Mouse (Mus musculus) MEL (cell line): ENCODE data around the gene Coq10b. TPM values are rescaled to one million over a fixed set of nuclear protein-coding genes. Genes with fewer than 3 reads are reported as not detected.

Experiments used
- DNase-seq: peaks from one replicate; pipeline ENCODE4 v3.0.0; 2011; ENCODE audit warnings: low read depth, low spot score
- H3K27ac ChIP-seq: 2 replicates; pipeline ENCODE4 v1.5.1; 2012; ENCODE audit warnings: low read depth, mild to moderate bottlenecking, control low read depth, low read length, moderate library complexity; ENCODE audit not compliant: control insufficient read depth
- H3K27me3 ChIP-seq, 2 experiments: fragments of 150-350 bp in 1 of 2; sonication (generic) in 1 of 2; 2 replicates each; pipeline ENCODE4 v1.6.1; 2012; ENCODE audit warnings: low read length in 2 of 2, mild to moderate bottlenecking in 2 of 2, improper control_type of control experiment in 1 of 2, moderate library complexity in 1 of 2; ENCODE audit not compliant: insufficient read depth in 2 of 2, control insufficient read depth in 1 of 2
- H3K36me3 ChIP-seq, 2 experiments: 2 replicates each; pipeline ENCODE4 v1.6.1; 2012 to 2014; ENCODE audit warnings: low read length in 2 of 2, improper control_type of control experiment in 1 of 2, inconsistent platforms in 1 of 2, mild to moderate bottlenecking in 1 of 2; ENCODE audit not compliant: insufficient read depth in 2 of 2, control insufficient read depth in 1 of 2
- H3K4me1 ChIP-seq, 2 experiments: fragments of 150-350 bp in 1 of 2; sonication (generic) in 1 of 2; 2 replicates each; pipeline ENCODE4 v1.6.1; 2012; ENCODE audit warnings: low read length in 2 of 2, improper control_type of control experiment in 1 of 2, mild to moderate bottlenecking in 1 of 2; ENCODE audit not compliant: insufficient read depth in 2 of 2, control insufficient read depth in 1 of 2
- H3K4me3 ChIP-seq, 2 experiments: fragments of 150-350 bp in 1 of 2; sonication (generic) in 1 of 2; 2 replicates each; pipeline ENCODE4 v1.5.1; 2012; ENCODE audit warnings: low read depth in 2 of 2, low read length in 2 of 2, mild to moderate bottlenecking in 2 of 2, moderate library complexity in 2 of 2, control low read depth in 1 of 2, improper control_type of control experiment in 1 of 2; ENCODE audit not compliant: control insufficient read depth in 1 of 2, insufficient read depth in 1 of 2
- H3K79me2 ChIP-seq: 2 replicates; pipeline ENCODE4 v1.6.1; 2012; ENCODE audit warnings: mild to moderate bottlenecking, low read length, moderate library complexity; ENCODE audit not compliant: control insufficient read depth, poor library complexity, insufficient read depth
- H3K9ac ChIP-seq: 2 replicates; pipeline ENCODE4 v1.6.1; 2012; ENCODE audit warnings: low read depth, mild to moderate bottlenecking, control low read depth, low read length, moderate library complexity; ENCODE audit not compliant: control insufficient read depth, poor library complexity, severe bottlenecking
- H3K9me3 ChIP-seq: fragments of 150-350 bp; sonication (generic); replicated peaks from 2 replicates; pipeline ENCODE4 v1.6.1; 2012; ENCODE audit warnings: mild to moderate bottlenecking, low read length, improper control_type of control experiment, moderate library complexity; ENCODE audit not compliant: insufficient read depth
- BHLHE40 ChIP-seq: IDR thresholded peaks from 2 replicates; pipeline ENCODE4 v1.6.1; 2012; ENCODE audit warnings: low read depth, mild to moderate bottlenecking, inconsistent platforms, low read length, improper control_type of control experiment, borderline replicate concordance
- CHD1 ChIP-seq: IDR thresholded peaks from 2 replicates; pipeline ENCODE4 v1.6.1; 2012; ENCODE audit warnings: low read depth, mild to moderate bottlenecking, inconsistent platforms, low read length, improper control_type of control experiment
- CHD2 ChIP-seq: IDR thresholded peaks from 2 replicates; pipeline ENCODE4 v1.6.1; 2011; ENCODE audit warnings: low read length, improper control_type of control experiment
- CTCF ChIP-seq, 3 experiments: IDR thresholded peaks in 2 of 3; conservative IDR thresholded peaks in 1 of 3; 2 replicates each; pipeline ENCODE4 v1.5.1; 2011 to 2012; ENCODE audit warnings: low read length in 3 of 3, low read depth in 2 of 3, mild to moderate bottlenecking in 2 of 3, improper control_type of control experiment in 1 of 3, inconsistent platforms in 1 of 3, mixed read lengths in 1 of 3, moderate library complexity in 1 of 3; ENCODE audit not compliant: control insufficient read depth in 1 of 3, insufficient read depth in 1 of 3, poor library complexity in 1 of 3, severe bottlenecking in 1 of 3
- E2F4 ChIP-seq: IDR thresholded peaks from 2 replicates; pipeline ENCODE4 v1.6.1; 2011; ENCODE audit warnings: low read depth, low read length, improper control_type of control experiment, borderline replicate concordance
- ELF1 ChIP-seq: IDR thresholded peaks from 2 replicates; pipeline ENCODE4 v1.6.1; 2014; ENCODE audit warnings: low read depth, mild to moderate bottlenecking, inconsistent platforms, low read length, improper control_type of control experiment, moderate library complexity
- EP300 ChIP-seq, 2 experiments: IDR thresholded peaks; 2 replicates each; pipeline ENCODE4 v1.6.1; 2011; ENCODE audit warnings: improper control_type of control experiment in 2 of 2, low read length in 2 of 2, low read depth in 1 of 2, mild to moderate bottlenecking in 1 of 2
- ETS1 ChIP-seq: IDR thresholded peaks from 2 replicates; pipeline ENCODE4 v1.6.1; 2012; ENCODE audit warnings: low read depth, mild to moderate bottlenecking, inconsistent platforms, low read length, improper control_type of control experiment, moderate library complexity
- GABPA ChIP-seq: IDR thresholded peaks from 2 replicates; pipeline ENCODE4 v1.6.1; 2012; ENCODE audit warnings: low read depth, mild to moderate bottlenecking, inconsistent platforms, low read length, improper control_type of control experiment, moderate library complexity
- GATA1 ChIP-seq: IDR thresholded peaks from 2 replicates; pipeline ENCODE4 v1.6.1; 2011; ENCODE audit warnings: low read depth, low read length, improper control_type of control experiment
- HCFC1 ChIP-seq: IDR thresholded peaks from 2 replicates; pipeline ENCODE4 v1.6.1; 2012; ENCODE audit warnings: low read depth, mild to moderate bottlenecking, inconsistent platforms, low read length, improper control_type of control experiment, moderate library complexity
- JUND ChIP-seq: IDR thresholded peaks from 2 replicates; pipeline ENCODE4 v1.6.1; 2011; ENCODE audit warnings: low read depth, mild to moderate bottlenecking, improper control_type of control experiment, low read length
- KAT2A ChIP-seq: conservative IDR thresholded peaks from 2 replicates; pipeline ENCODE4 v1.6.1; 2012; ENCODE audit warnings: low read depth, low read length, improper control_type of control experiment, inconsistent platforms
- MAFK ChIP-seq: IDR thresholded peaks from 2 replicates; pipeline ENCODE4 v1.6.1; 2011; ENCODE audit warnings: low read depth, mild to moderate bottlenecking, low read length, improper control_type of control experiment, borderline replicate concordance
- MAX ChIP-seq: IDR thresholded peaks from 2 replicates; pipeline ENCODE4 v1.6.1; 2011; ENCODE audit warnings: low read length, improper control_type of control experiment
- MEF2A ChIP-seq: IDR thresholded peaks from 2 replicates; pipeline ENCODE4 v1.6.1; 2014; ENCODE audit warnings: low read depth, mild to moderate bottlenecking, inconsistent platforms, low read length, improper control_type of control experiment; ENCODE audit not compliant: poor library complexity, insufficient replicate concordance, severe bottlenecking; ENCODE audit errors: extremely low read depth
- MXI1 ChIP-seq: IDR thresholded peaks from 2 replicates; pipeline ENCODE4 v1.6.1; 2011; ENCODE audit warnings: mild to moderate bottlenecking, low read depth, low read length, improper control_type of control experiment
- MYB ChIP-seq: IDR thresholded peaks from 2 replicates; pipeline ENCODE4 v1.6.1; 2011; ENCODE audit warnings: mild to moderate bottlenecking, low read depth, low read length, improper control_type of control experiment
- MYC ChIP-seq: IDR thresholded peaks from 2 replicates; pipeline ENCODE4 v1.6.1; 2011; ENCODE audit warnings: low read depth, mild to moderate bottlenecking, low read length, improper control_type of control experiment, moderate library complexity
- NELFE ChIP-seq: IDR thresholded peaks from 2 replicates; pipeline ENCODE4 v1.6.1; 2011; ENCODE audit warnings: low read depth, low read length, improper control_type of control experiment
- NRF1 ChIP-seq: IDR thresholded peaks from 2 replicates; pipeline ENCODE4 v1.6.1; 2014; ENCODE audit warnings: low read depth, mild to moderate bottlenecking, inconsistent platforms, low read length, improper control_type of control experiment, moderate library complexity; ENCODE audit not compliant: poor library complexity, insufficient read depth, severe bottlenecking
- POLR2AphosphoS2 ChIP-seq: IDR thresholded peaks from 2 replicates; pipeline ENCODE4 v1.6.1; 2011; ENCODE audit warnings: low read length, improper control_type of control experiment
- POLR2AphosphoS5 ChIP-seq: IDR thresholded peaks from 2 replicates; pipeline ENCODE4 v1.6.1; 2012; ENCODE audit warnings: low read depth, borderline replicate concordance, mild to moderate bottlenecking, inconsistent platforms, low read length, moderate library complexity, mixed read lengths
- RAD21 ChIP-seq: IDR thresholded peaks from 2 replicates; pipeline ENCODE4 v1.6.1; 2011; ENCODE audit warnings: mild to moderate bottlenecking, low read depth, low read length, improper control_type of control experiment
- RCOR1 ChIP-seq: IDR thresholded peaks from 2 replicates; pipeline ENCODE4 v1.6.1; 2012; ENCODE audit warnings: low read depth, mild to moderate bottlenecking, inconsistent platforms, low read length, improper control_type of control experiment
- SIN3A ChIP-seq: IDR thresholded peaks from 2 replicates; pipeline ENCODE4 v1.6.1; 2012; ENCODE audit warnings: low read length, improper control_type of control experiment, inconsistent platforms
- SMC3 ChIP-seq: IDR thresholded peaks from 2 replicates; pipeline ENCODE4 v1.6.1; 2011; ENCODE audit warnings: low read depth, low read length, improper control_type of control experiment
- TAL1 ChIP-seq: IDR thresholded peaks from 2 replicates; pipeline ENCODE4 v1.6.1; 2012; ENCODE audit warnings: mild to moderate bottlenecking, inconsistent platforms, low read length, moderate library complexity, mixed read lengths
- TBP ChIP-seq: IDR thresholded peaks from 2 replicates; pipeline ENCODE4 v1.8.0; 2011; ENCODE audit warnings: low read depth, low read length, improper control_type of control experiment
- TCF12 ChIP-seq: IDR thresholded peaks from 2 replicates; pipeline ENCODE4 v1.6.1; 2014; ENCODE audit warnings: low read depth, mild to moderate bottlenecking, inconsistent platforms, low read length, improper control_type of control experiment, moderate library complexity
- UBTF ChIP-seq: IDR thresholded peaks from 2 replicates; pipeline ENCODE4 v1.6.1; 2012; ENCODE audit warnings: low read depth, mild to moderate bottlenecking, inconsistent platforms, low read length, improper control_type of control experiment, moderate library complexity, borderline replicate concordance; ENCODE audit not compliant: insufficient read depth
- USF1 ChIP-seq: IDR thresholded peaks from 2 replicates; pipeline ENCODE4 v1.6.1; 2014; ENCODE audit warnings: low read depth, mild to moderate bottlenecking, inconsistent platforms, low read length, improper control_type of control experiment, moderate library complexity
- USF2 ChIP-seq, 2 experiments: IDR thresholded peaks; 2 replicates each; pipeline ENCODE4 v1.6.1; 2011 to 2012; ENCODE audit warnings: improper control_type of control experiment in 2 of 2, low read length in 2 of 2, borderline replicate concordance in 1 of 2, inconsistent platforms in 1 of 2, low read depth in 1 of 2, mild to moderate bottlenecking in 1 of 2; ENCODE audit not compliant: insufficient read depth in 1 of 2
- ZKSCAN1 ChIP-seq: IDR thresholded peaks from 2 replicates; pipeline ENCODE4 v1.6.1; 2012; ENCODE audit warnings: low read depth, mild to moderate bottlenecking, inconsistent platforms, low read length, improper control_type of control experiment, moderate library complexity
- ZNF384 ChIP-seq: IDR thresholded peaks from 2 replicates; pipeline ENCODE4 v1.6.1; 2012; ENCODE audit warnings: low read depth, mild to moderate bottlenecking, inconsistent platforms, low read length, improper control_type of control experiment
- polyA plus RNA-seq, 2 experiments: library from polyadenylated mRNA; stranded (reverse) in 1 of 2; unstranded in 1 of 2; fragments of >175 nt in 1 of 2; fragments of >200 nt in 1 of 2; gene quantifications; 2 replicates each; pipeline versions ENCODE4 v1.2.1 to v1.2.4; 2012; ENCODE audit warnings: low replicate concordance in 2 of 2, low read depth in 1 of 2; ENCODE audit not compliant: insufficient read length in 2 of 2, insufficient read depth in 1 of 2, missing spikeins in 1 of 2
- total RNA-seq: library from RNA; depleted of rRNA; stranded (reverse); fragments of 300-350 nt; gene quantifications from 2 replicates; pipeline ENCODE4 v1.2.3, GENCODE M21; 2012; rRNA removed

Gene Coq10b
- total RNA-seq: 9.0 and 13.4 TPM in 2 replicates
- polyA plus RNA-seq: 10 to 100 TPM in 1 of 2 experiments, 1 to 10 TPM in 1; 9.8 to 84.6 TPM

GRCm38 (mm10) chr1:55052355-55052953, at the start of gene Coq10b:
Gene Coq10b, plus strand, starts transcription at chr1:55052770.
- H3K4me3 ChIP-seq: peak within 1 kb of the TSS; percentile 86 to 87
- peaks cover 11 to 16% of the 10 kb centered on the region in 2 experiments for H3K4me1 ChIP-seq
- peak within 1 kb of the TSS; percentile 63 for H3K27ac ChIP-seq
- no peaks in the 10 kb centered on the region for H3K27me3 ChIP-seq
- peak; percentile 97 for DNase-seq
- H3K79me2 ChIP-seq: peaks cover 15% of the 10 kb centered on the region
- peaks cover 0 to 27% of the 10 kb centered on the region in 2 experiments; a peak in 2 of 4 replicates for H3K36me3 ChIP-seq
- no peaks in the 10 kb centered on the region for H3K9me3 ChIP-seq
- H3K9ac ChIP-seq: peak within 1 kb of the TSS; percentile 93
- no peak for TF ChIP-seq ZKSCAN1
- no peak for TF ChIP-seq MEF2A
- no peak for TF ChIP-seq GATA1
- no peak for TF ChIP-seq TAL1
- peak; percentile 90 for TF ChIP-seq USF1
- TF ChIP-seq CHD2: no peak
- peak; percentile 75 for TF ChIP-seq NELFE
- TF ChIP-seq USF2 (IDR thresholded peaks at IDR 0.05; ENCODE audit: borderline replicate concordance in 1 of 2, insufficient read depth in 1 of 2, low read depth in 1 of 2, low read length in 2 of 2): 0 out of 4 replicates have a peak, but pooled peaks of 1 of the 2 experiments have one; percentile 36
- peak; percentile 52; the same call in 1 of the 2 replicates for TF ChIP-seq NRF1
- no peak for TF ChIP-seq GABPA
- no peak for TF ChIP-seq SMC3
- no peak for TF ChIP-seq RAD21
- TF ChIP-seq MXI1: peak; percentile 89
- no peak for TF ChIP-seq UBTF
- TF ChIP-seq POLR2AphosphoS5: no peak
- TF ChIP-seq JUND: no peak
- TF ChIP-seq SIN3A: peak; percentile 2; the same call in 1 of the 2 replicates
- TF ChIP-seq HCFC1: peak; percentile 65
- TF ChIP-seq MAX: peak; percentile 97
- TF ChIP-seq MYC: peak; percentile 74; the same call in 1 of the 2 replicates
- peak; percentile 67; the same call in 1 of the 2 replicates for TF ChIP-seq BHLHE40
- no peak for TF ChIP-seq EP300 (IDR thresholded peaks at IDR 0.05; ENCODE audit: low read depth in 1 of 2, low read length in 2 of 2)
- no peak for TF ChIP-seq RCOR1
- no peak for TF ChIP-seq CHD1
- peak; percentile 58; the same call in 1 of the 2 replicates for TF ChIP-seq POLR2AphosphoS2
- no peak for TF ChIP-seq E2F4
- TF ChIP-seq ELF1: peak; percentile 61; the same call in 1 of the 2 replicates
- no peak for TF ChIP-seq MAFK
- TF ChIP-seq MYB: no peak
- TF ChIP-seq TBP: peak; percentile 50; the same call in 1 of the 2 replicates
- no peak for TF ChIP-seq KAT2A
- no peak for TF ChIP-seq ZNF384
- TF ChIP-seq CTCF (IDR thresholded peaks at IDR 0.05 in 2 of 3, conservative IDR thresholded peaks at IDR 0.05 in 1 of 3; ENCODE audit: control insufficient read depth in 1 of 3, insufficient read depth in 1 of 3, low read depth in 2 of 3, low read length in 3 of 3, poor library complexity in 1 of 3, severe bottlenecking in 1 of 3): no peak
- peak; percentile 15; the same call in 1 of the 2 replicates for TF ChIP-seq ETS1
- TF ChIP-seq TCF12: no peak; the same call in 1 of the 2 replicates
